Mouse (Mus musculus): ENCODE results near the gene Pfdn5. TPM values are rescaled to one million over a fixed set of nuclear protein-coding genes. Genes with fewer than 3 reads are reported as not detected.

Gene Pfdn5
- total and polyA plus RNA-seq, 3 experiments: 302 to 7,439 (median 465) TPM

- TF ChIP-seq MYC (IDR thresholded peaks at IDR 0.05; ENCODE audit: low read depth, low read length) (no peak), POLR2AphosphoS5 (IDR thresholded peaks at IDR 0.05; ENCODE audit: borderline replicate concordance, low read depth, low read length) (no peak), MXI1 (IDR thresholded peaks at IDR 0.05; ENCODE audit: low read depth, low read length) (no peak), HCFC1 (IDR thresholded peaks at IDR 0.05; ENCODE audit: low read depth, low read length) (peak; percentile 41; the same call in 1 of the 2 replicates), USF2 (IDR thresholded peaks at IDR 0.05; ENCODE audit: borderline replicate concordance in 1 of 2, insufficient read depth in 1 of 2, low read depth in 1 of 2, low read length in 2 of 2) (no peak), UBTF (IDR thresholded peaks at IDR 0.05; ENCODE audit: borderline replicate concordance, insufficient read depth, low read depth, low read length) (0 out of 2 replicates have a peak, but pooled peaks have one; percentile 47), JUND (IDR thresholded peaks at IDR 0.05; ENCODE audit: low read depth, low read length) (no peak)
These were observed 51.2 kb downstream of the Pfdn5 start (continued) for GRCm38 (mm10) chr15:102377163-102377543.

- Histone ChIP-seq H3K9ac (ENCODE audit: control insufficient read depth, low read depth, low read length, poor library complexity, severe bottlenecking) (no peak overlapping the region), H3K36me3 (ENCODE audit: control insufficient read depth in 1 of 2, insufficient read depth in 2 of 2, low read length in 2 of 2) (peaks cover 0 to 11% of the 10 kb centered on the region in 2 experiments; a peak in 2 of 4 replicates), H3K27ac (ENCODE audit: control insufficient read depth, low read depth, low read length) (no peak overlapping the region), H3K27me3 (ENCODE audit: control insufficient read depth in 1 of 2, insufficient read depth in 2 of 2, low read length in 2 of 2) (peaks cover 6 to 13% of the 10 kb centered on the region in 2 experiments; a peak in 3 of 4 replicates), H3K9me3 (replicated peaks; ENCODE audit: insufficient read depth, low read length) (no peaks in the 10 kb centered on the region), H3K4me3 (ENCODE audit: control insufficient read depth in 1 of 2, insufficient read depth in 1 of 2, low read depth in 2 of 2, low read length in 2 of 2) (0 out of 4 replicates have a peak overlapping the region, but pooled peaks of 1 of the 2 experiments have one; percentile 11), H3K79me2 (ENCODE audit: control insufficient read depth, insufficient read depth, low read length, poor library complexity) (no peaks in the 10 kb centered on the region), H3K4me1 (ENCODE audit: control insufficient read depth in 1 of 2, insufficient read depth in 2 of 2, low read length in 2 of 2) (peaks cover 10 to 14% of the 10 kb centered on the region in 2 experiments)
- peak; percentile 49 for DNase-seq (ENCODE audit: low read depth, low spot score)
- TF ChIP-seq SIN3A (IDR thresholded peaks at IDR 0.05; ENCODE audit: low read length) (0 out of 2 replicates have a peak, but pooled peaks have one; percentile 27), JUND (IDR thresholded peaks at IDR 0.05; ENCODE audit: low read depth, low read length) (no peak), MXI1 (IDR thresholded peaks at IDR 0.05; ENCODE audit: low read depth, low read length) (peak; percentile 78), EP300 (IDR thresholded peaks at IDR 0.05; ENCODE audit: low read depth in 1 of 2, low read length in 2 of 2) (peak in 1 of 2 experiments; percentile 30; a peak in 1 of 4 replicates), MYB (IDR thresholded peaks at IDR 0.05; ENCODE audit: low read depth, low read length) (0 out of 2 replicates have a peak, but pooled peaks have one; percentile 17), MAX (IDR thresholded peaks at IDR 0.05; ENCODE audit: low read length) (peak; percentile 70)
These were observed 51.9 kb downstream of the Pfdn5 start for GRCm38 (mm10) chr15:102377810-102378262.

Other genes with a start within 250 kb of the Pfdn5 start
- gene Tns2, start 225.7 kb upstream of the Pfdn5 start, total RNA-seq (2012; rRNA removed): 0.16 and 0.42 TPM in 2 replicates
- 1 to 10 TPM in 1 of 2 experiments, not detected in 1; 3.1 TPM for gene Tns2, start 225.7 kb upstream of the Pfdn5 start, polyA plus RNA-seq (2012; ENCODE audit: insufficient read depth in 1 of 2, insufficient read length in 2 of 2, low read depth in 1 of 2, low replicate concordance in 2 of 2, missing spikeins in 1 of 2)
- gene Spryd3, start 189.9 kb upstream of the Pfdn5 start, total RNA-seq (2012; rRNA removed): 26.5 and 29.3 TPM in 2 replicates
- gene Spryd3, start 189.9 kb upstream of the Pfdn5 start, polyA plus RNA-seq (2012; ENCODE audit: insufficient read depth in 1 of 2, insufficient read length in 2 of 2, low read depth in 1 of 2, low replicate concordance in 2 of 2, missing spikeins in 1 of 2): 10 to 100 TPM in 1 of 2 experiments, not detected in 1; 35.4 TPM
- gene Igfbp6, start 181.8 kb upstream of the Pfdn5 start, total RNA-seq (2012; rRNA removed): 0.65 and 1.1 TPM in 2 replicates
- gene Igfbp6, start 181.8 kb upstream of the Pfdn5 start, polyA plus RNA-seq (2012; ENCODE audit: insufficient read depth in 1 of 2, insufficient read length in 2 of 2, low read depth in 1 of 2, low replicate concordance in 2 of 2, missing spikeins in 1 of 2): 1 to 10 TPM in 1 of 2 experiments, not detected in 1; 1.8 TPM
- gene Soat2, start 175.6 kb upstream of the Pfdn5 start, total RNA-seq (2012; rRNA removed): 20.0 and 31.0 TPM in 2 replicates
- gene Soat2, start 175.6 kb upstream of the Pfdn5 start, polyA plus RNA-seq (2012; ENCODE audit: insufficient read depth in 1 of 2, insufficient read length in 2 of 2, low read depth in 1 of 2, low replicate concordance in 2 of 2, missing spikeins in 1 of 2): 10 to 100 TPM in 1 of 2 experiments, not detected in 1; 44.8 TPM
- 39.9 and 40.5 TPM in 2 replicates for gene Zfp740, start 122.9 kb upstream of the Pfdn5 start, total RNA-seq (2012; rRNA removed)
- 10 to 100 TPM in 1 of 2 experiments, not detected in 1; 50.1 TPM for gene Zfp740, start 122.9 kb upstream of the Pfdn5 start, polyA plus RNA-seq (2012; ENCODE audit: insufficient read depth in 1 of 2, insufficient read length in 2 of 2, low read depth in 1 of 2, low replicate concordance in 2 of 2, missing spikeins in 1 of 2)
- 4.1 and 5.3 TPM in 2 replicates for gene Csad, start 121.4 kb upstream of the Pfdn5 start, total RNA-seq (2012; rRNA removed)
- gene Csad, start 121.4 kb upstream of the Pfdn5 start, polyA plus RNA-seq (2012; ENCODE audit: insufficient read depth in 1 of 2, insufficient read length in 2 of 2, low read depth in 1 of 2, low replicate concordance in 2 of 2, missing spikeins in 1 of 2): 10 to 100 TPM in 1 of 2 experiments, not detected in 1; 10.5 TPM
- gene Itgb7, start 94.2 kb upstream of the Pfdn5 start, total RNA-seq (2012; rRNA removed): 7.4 TPM in 2 replicates
- 10 to 100 TPM in 1 of 2 experiments, not detected in 1; 15.2 TPM for gene Itgb7, start 94.2 kb upstream of the Pfdn5 start, polyA plus RNA-seq (2012; ENCODE audit: insufficient read depth in 1 of 2, insufficient read length in 2 of 2, low read depth in 1 of 2, low replicate concordance in 2 of 2, missing spikeins in 1 of 2)
- gene Rarg, start 68.6 kb upstream of the Pfdn5 start, total RNA-seq (2012; rRNA removed): 0.39 and 0.59 TPM in 2 replicates
- gene Rarg, start 68.6 kb upstream of the Pfdn5 start, polyA plus RNA-seq (2012; ENCODE audit: insufficient read depth in 1 of 2, insufficient read length in 2 of 2, low read depth in 1 of 2, low replicate concordance in 2 of 2, missing spikeins in 1 of 2): 1 to 10 TPM in 1 of 2 experiments, not detected in 1; 5.8 TPM
- not detected in 2 replicates for gene Gm9918, start 55.6 kb upstream of the Pfdn5 start, total RNA-seq (2012; rRNA removed)
- gene Gm9918, start 55.6 kb upstream of the Pfdn5 start, polyA plus RNA-seq (2012; ENCODE audit: insufficient read depth in 1 of 2, insufficient read length in 2 of 2, low read depth in 1 of 2, low replicate concordance in 2 of 2, missing spikeins in 1 of 2): under 1 TPM in 1 of 2 experiments, not detected in 1; 0.04 TPM
- 49.7 and 56.3 TPM in 2 replicates for gene Mfsd5, start 46.7 kb upstream of the Pfdn5 start, total RNA-seq (2012; rRNA removed)
- 100 to 1,000 TPM in 1 of 2 experiments, 10 to 100 TPM in 1; 83.6 to 115 TPM for gene Mfsd5, start 46.7 kb upstream of the Pfdn5 start, polyA plus RNA-seq (2012; ENCODE audit: insufficient read depth in 1 of 2, insufficient read length in 2 of 2, low read depth in 1 of 2, low replicate concordance in 2 of 2, missing spikeins in 1 of 2)
- 49.8 and 52.5 TPM in 2 replicates for gene Espl1, start 29.9 kb upstream of the Pfdn5 start, total RNA-seq (2012; rRNA removed)
- 100 to 1,000 TPM in 1 of 2 experiments, 10 to 100 TPM in 1; 94.1 to 142 TPM for gene Espl1, start 29.9 kb upstream of the Pfdn5 start, polyA plus RNA-seq (2012; ENCODE audit: insufficient read depth in 1 of 2, insufficient read length in 2 of 2, low read depth in 1 of 2, low replicate concordance in 2 of 2, missing spikeins in 1 of 2)
- 126 and 140 TPM in 2 replicates for gene Myg1, start 5.6 kb downstream of the Pfdn5 start, total RNA-seq (2012; rRNA removed)
- gene Myg1, start 5.6 kb downstream of the Pfdn5 start, polyA plus RNA-seq (2012; ENCODE audit: insufficient read depth in 1 of 2, insufficient read length in 2 of 2, low read depth in 1 of 2, low replicate concordance in 2 of 2, missing spikeins in 1 of 2): 100 to 1,000 TPM; 135 to 292 TPM
- 48.7 and 61.5 TPM in 2 replicates for gene Aaas, start 24.7 kb downstream of the Pfdn5 start, total RNA-seq (2012; rRNA removed)
- 100 to 1,000 TPM in 1 of 2 experiments, not detected in 1; 205 TPM for gene Aaas, start 24.7 kb downstream of the Pfdn5 start, polyA plus RNA-seq (2012; ENCODE audit: insufficient read depth in 1 of 2, insufficient read length in 2 of 2, low read depth in 1 of 2, low replicate concordance in 2 of 2, missing spikeins in 1 of 2)
- gene Sp7, start 41.1 kb downstream of the Pfdn5 start, total RNA-seq (2012; rRNA removed): not detected in 2 replicates
- not detected for gene Sp7, start 41.1 kb downstream of the Pfdn5 start, polyA plus RNA-seq (2012; ENCODE audit: insufficient read depth in 1 of 2, insufficient read length in 2 of 2, low read depth in 1 of 2, low replicate concordance in 2 of 2, missing spikeins in 1 of 2)
- 16.3 and 22.0 TPM in 2 replicates for gene Sp1, start 80.0 kb downstream of the Pfdn5 start, total RNA-seq (2012; rRNA removed)
- gene Sp1, start 80.0 kb downstream of the Pfdn5 start, polyA plus RNA-seq (2012; ENCODE audit: insufficient read depth in 1 of 2, insufficient read length in 2 of 2, low read depth in 1 of 2, low replicate concordance in 2 of 2, missing spikeins in 1 of 2): 10 to 100 TPM; 47.2 to 92.3 TPM
- gene Amhr2, start 119.3 kb downstream of the Pfdn5 start, total RNA-seq (2012; rRNA removed): 6.9 and 8.0 TPM in 2 replicates
- gene Amhr2, start 119.3 kb downstream of the Pfdn5 start, polyA plus RNA-seq (2012; ENCODE audit: insufficient read depth in 1 of 2, insufficient read length in 2 of 2, low read depth in 1 of 2, low replicate concordance in 2 of 2, missing spikeins in 1 of 2): 10 to 100 TPM in 1 of 2 experiments, not detected in 1; 22.7 TPM
- gene Prr13, start 132.9 kb downstream of the Pfdn5 start, total RNA-seq (2012; rRNA removed): 15.2 and 17.3 TPM in 2 replicates
- 10 to 100 TPM in 1 of 2 experiments, not detected in 1; 73.3 TPM for gene Prr13, start 132.9 kb downstream of the Pfdn5 start, polyA plus RNA-seq (2012; ENCODE audit: insufficient read depth in 1 of 2, insufficient read length in 2 of 2, low read depth in 1 of 2, low replicate concordance in 2 of 2, missing spikeins in 1 of 2)
- 359 and 427 TPM in 2 replicates for gene Pcbp2, start 144.4 kb downstream of the Pfdn5 start, total RNA-seq (2012; rRNA removed)
- 1,000 to 10,000 TPM in 1 of 2 experiments, 100 to 1,000 TPM in 1; 977 to 2,091 TPM for gene Pcbp2, start 144.4 kb downstream of the Pfdn5 start, polyA plus RNA-seq (2012; ENCODE audit: insufficient read depth in 1 of 2, insufficient read length in 2 of 2, low read depth in 1 of 2, low replicate concordance in 2 of 2, missing spikeins in 1 of 2)
- gene Gm10337, start 177.6 kb downstream of the Pfdn5 start, total RNA-seq (2012; rRNA removed): not detected in 2 replicates
- not detected for gene Gm10337, start 177.6 kb downstream of the Pfdn5 start, polyA plus RNA-seq (2012; ENCODE audit: insufficient read depth in 1 of 2, insufficient read length in 2 of 2, low read depth in 1 of 2, low replicate concordance in 2 of 2, missing spikeins in 1 of 2)
- 1.7 and 2.0 TPM in 2 replicates for gene Map3k12, start 190.9 kb downstream of the Pfdn5 start, total RNA-seq (2012; rRNA removed)
- 1 to 10 TPM in 1 of 2 experiments, not detected in 1; 2.8 TPM for gene Map3k12, start 190.9 kb downstream of the Pfdn5 start, polyA plus RNA-seq (2012; ENCODE audit: insufficient read depth in 1 of 2, insufficient read length in 2 of 2, low read depth in 1 of 2, low replicate concordance in 2 of 2, missing spikeins in 1 of 2)
- gene Tarbp2, start 192.1 kb downstream of the Pfdn5 start, total RNA-seq (2012; rRNA removed): 135 and 155 TPM in 2 replicates
- gene Tarbp2, start 192.1 kb downstream of the Pfdn5 start, polyA plus RNA-seq (2012; ENCODE audit: insufficient read depth in 1 of 2, insufficient read length in 2 of 2, low read depth in 1 of 2, low replicate concordance in 2 of 2, missing spikeins in 1 of 2): 100 to 1,000 TPM in 1 of 2 experiments, not detected in 1; 182 TPM
- 0.85 and 1.8 TPM in 2 replicates for gene Npff, start 198.8 kb downstream of the Pfdn5 start, total RNA-seq (2012; rRNA removed)
- gene Npff, start 198.8 kb downstream of the Pfdn5 start, polyA plus RNA-seq (2012; ENCODE audit: insufficient read depth in 1 of 2, insufficient read length in 2 of 2, low read depth in 1 of 2, low replicate concordance in 2 of 2, missing spikeins in 1 of 2): 1 to 10 TPM in 1 of 2 experiments, not detected in 1; 5.5 TPM

Data from MEL (cell line).